Mouse (Mus musculus): ENCODE measurements around the gene Rasgef1b. TPM values are rescaled to one million over a fixed set of nuclear protein-coding genes. Genes with fewer than 3 reads are reported as not detected.
A peak's percentile ranks its signal among the peaks of the same experiment; 100 is the strongest.

Gene Rasgef1b
- polyA plus RNA-seq, 1 experiment from 2014 or later: 7.3 TPM

GRCm38 (mm10) chr5:99669971-99670571 is 58.8 kb downstream of the Rasgef1b start:
- no peak for ATAC-seq
- no peak overlapping the region for H3K9ac ChIP-seq (ENCODE audit: low read depth, low read length)
- no peak overlapping the region for H3K27ac ChIP-seq (ENCODE audit: low read length)
- H3K27me3 ChIP-seq (replicated peaks; ENCODE audit: control insufficient read depth, insufficient read depth, low read length): no peaks in the 10 kb centered on the region
- H3K4me2 ChIP-seq (ENCODE audit: low read depth, low read length): no peak overlapping the region
- no peaks in the 10 kb centered on the region for H3K36me3 ChIP-seq (ENCODE audit: control insufficient read depth, insufficient read depth, low read length)
- H3K9me3 ChIP-seq (ENCODE audit: control insufficient read depth, low read length): no peaks in the 10 kb centered on the region
- 40% methylated on average over 9 of the region's 9 CpGs for WGBS
- H3K4me3 ChIP-seq (ENCODE audit: low read length): no peak overlapping the region
- no peaks in the 10 kb centered on the region for H3K4me1 ChIP-seq (ENCODE audit: control insufficient read depth, insufficient read depth, low read length)

- Histone ChIP-seq H3K4me3 (ENCODE audit: low read length) (no peak overlapping the region), H3K27ac (ENCODE audit: low read length) (no peak overlapping the region), H3K27me3 (replicated peaks; ENCODE audit: control insufficient read depth, insufficient read depth, low read length) (no peaks in the 10 kb centered on the region), H3K4me1 (ENCODE audit: control insufficient read depth, insufficient read depth, low read length) (no peaks in the 10 kb centered on the region), H3K9me3 (ENCODE audit: control insufficient read depth, low read length) (no peaks in the 10 kb centered on the region), H3K9ac (ENCODE audit: low read depth, low read length) (no peak overlapping the region), H3K4me2 (ENCODE audit: low read depth, low read length) (no peak overlapping the region), H3K36me3 (ENCODE audit: control insufficient read depth, insufficient read depth, low read length) (no peaks in the 10 kb centered on the region)
- ATAC-seq: no peak
- 47% methylated on average over 5 of the region's 5 CpGs for WGBS
Observed at GRCm38 (mm10) chr5:99656024-99656423, 72.8 kb downstream of the Rasgef1b start.

- Histone ChIP-seq H3K27ac (ENCODE audit: low read length) (no peak overlapping the region), H3K36me3 (ENCODE audit: control insufficient read depth, insufficient read depth, low read length) (no peaks in the 10 kb centered on the region), H3K9me3 (ENCODE audit: control insufficient read depth, low read length) (no peaks in the 10 kb centered on the region), H3K9ac (ENCODE audit: low read depth, low read length) (no peak overlapping the region), H3K27me3 (replicated peaks; ENCODE audit: control insufficient read depth, insufficient read depth, low read length) (no peaks in the 10 kb centered on the region), H3K4me3 (ENCODE audit: low read length) (no peak overlapping the region), H3K4me1 (ENCODE audit: control insufficient read depth, insufficient read depth, low read length) (no peaks in the 10 kb centered on the region), H3K4me2 (ENCODE audit: low read depth, low read length) (no peak overlapping the region)
- WGBS: 63% methylated on average over 10 of the region's 10 CpGs
- peak; percentile 56 for ATAC-seq
Observed at GRCm38 (mm10) chr5:99652931-99653330, 75.9 kb downstream of the Rasgef1b start.

- no peak overlapping the region for H3K27ac ChIP-seq (ENCODE audit: low read length)
- no peak overlapping the region for H3K4me3 ChIP-seq (ENCODE audit: low read length)
- 86% methylated on average over 6 of the region's 6 CpGs for WGBS
- H3K36me3 ChIP-seq (ENCODE audit: control insufficient read depth, insufficient read depth, low read length): no peaks in the 10 kb centered on the region
- no peak for ATAC-seq
- H3K4me1 ChIP-seq (ENCODE audit: control insufficient read depth, insufficient read depth, low read length): 0 out of 2 replicates have a peak, but pooled peaks cover 4% of the 10 kb centered on the region
- no peaks in the 10 kb centered on the region for H3K27me3 ChIP-seq (replicated peaks; ENCODE audit: control insufficient read depth, insufficient read depth, low read length)
- H3K9me3 ChIP-seq (ENCODE audit: control insufficient read depth, low read length): no peaks in the 10 kb centered on the region
- no peak overlapping the region for H3K4me2 ChIP-seq (ENCODE audit: low read depth, low read length)
- no peak overlapping the region for H3K9ac ChIP-seq (ENCODE audit: low read depth, low read length)
Observed at GRCm38 (mm10) chr5:99641407-99641806, 87.5 kb downstream of the Rasgef1b start.

- 27% methylated on average over 7 of the region's 7 CpGs for WGBS
- Histone ChIP-seq H3K27me3 (replicated peaks; ENCODE audit: control insufficient read depth, insufficient read depth, low read length) (no peaks in the 10 kb centered on the region), H3K4me3 (ENCODE audit: low read length) (no peak overlapping the region), H3K36me3 (ENCODE audit: control insufficient read depth, insufficient read depth, low read length) (no peaks in the 10 kb centered on the region), H3K9ac (ENCODE audit: low read depth, low read length) (no peak overlapping the region), H3K9me3 (ENCODE audit: control insufficient read depth, low read length) (no peaks in the 10 kb centered on the region), H3K4me1 (ENCODE audit: control insufficient read depth, insufficient read depth, low read length) (peaks cover 14% of the 10 kb centered on the region; the same call in 1 of the 2 replicates), H3K27ac (ENCODE audit: low read length) (no peak overlapping the region), H3K4me2 (ENCODE audit: low read depth, low read length) (no peak overlapping the region)
- ATAC-seq: no peak
Observed at GRCm38 (mm10) chr5:99636575-99636974, 92.3 kb downstream of the Rasgef1b start.

GRCm38 (mm10) chr5:99634010-99634541 is 94.8 kb downstream of the Rasgef1b start:
- Histone ChIP-seq H3K36me3 (ENCODE audit: control insufficient read depth, insufficient read depth, low read length) (no peaks in the 10 kb centered on the region), H3K27ac (ENCODE audit: low read length) (no peak overlapping the region), H3K4me2 (ENCODE audit: low read depth, low read length) (no peak overlapping the region), H3K9ac (ENCODE audit: low read depth, low read length) (no peak overlapping the region), H3K27me3 (replicated peaks; ENCODE audit: control insufficient read depth, insufficient read depth, low read length) (no peaks in the 10 kb centered on the region), H3K4me3 (ENCODE audit: low read length) (no peak overlapping the region), H3K4me1 (ENCODE audit: control insufficient read depth, insufficient read depth, low read length) (peaks cover 14% of the 10 kb centered on the region; the same call in 1 of the 2 replicates), H3K9me3 (ENCODE audit: control insufficient read depth, low read length) (no peaks in the 10 kb centered on the region)
- WGBS: 78% methylated on average over 8 of the region's 8 CpGs
- ATAC-seq: no peak

- Histone ChIP-seq H3K4me3 (ENCODE audit: low read length) (no peak overlapping the region), H3K4me2 (ENCODE audit: low read depth, low read length) (no peak overlapping the region; the same call in 1 of the 2 replicates), H3K4me1 (ENCODE audit: control insufficient read depth, insufficient read depth, low read length) (peaks cover 14% of the 10 kb centered on the region; the same call in 1 of the 2 replicates), H3K27me3 (replicated peaks; ENCODE audit: control insufficient read depth, insufficient read depth, low read length) (no peaks in the 10 kb centered on the region), H3K9me3 (ENCODE audit: control insufficient read depth, low read length) (no peaks in the 10 kb centered on the region), H3K9ac (ENCODE audit: low read depth, low read length) (no peak overlapping the region), H3K36me3 (ENCODE audit: control insufficient read depth, insufficient read depth, low read length) (no peaks in the 10 kb centered on the region), H3K27ac (ENCODE audit: low read length) (peak overlapping the region; percentile 68)
- ATAC-seq: peak; percentile 55
- WGBS: 45% methylated on average over 1 of the region's 1 CpGs
Observed at GRCm38 (mm10) chr5:99633548-99633947, 95.3 kb downstream of the Rasgef1b start.

- Histone ChIP-seq H3K27ac (ENCODE audit: low read length) (peak overlapping the region; percentile 85), H3K4me2 (ENCODE audit: low read depth, low read length) (no peak overlapping the region; the same call in 1 of the 2 replicates), H3K36me3 (ENCODE audit: control insufficient read depth, insufficient read depth, low read length) (no peaks in the 10 kb centered on the region), H3K27me3 (replicated peaks; ENCODE audit: control insufficient read depth, insufficient read depth, low read length) (no peaks in the 10 kb centered on the region), H3K9me3 (ENCODE audit: control insufficient read depth, low read length) (no peaks in the 10 kb centered on the region), H3K4me1 (ENCODE audit: control insufficient read depth, insufficient read depth, low read length) (peaks cover 14% of the 10 kb centered on the region; the same call in 1 of the 2 replicates), H3K9ac (ENCODE audit: low read depth, low read length) (no peak overlapping the region), H3K4me3 (ENCODE audit: low read length) (no peak overlapping the region)
- 36% methylated on average over 11 of the region's 11 CpGs for WGBS
- peak; percentile 98 for ATAC-seq
Observed at GRCm38 (mm10) chr5:99632649-99633310, 96.1 kb downstream of the Rasgef1b start.

GRCm38 (mm10) chr5:99630087-99630486 is 98.8 kb downstream of the Rasgef1b start:
- H3K36me3 ChIP-seq (ENCODE audit: control insufficient read depth, insufficient read depth, low read length): no peaks in the 10 kb centered on the region
- H3K4me1 ChIP-seq (ENCODE audit: control insufficient read depth, insufficient read depth, low read length): peaks cover 11% of the 10 kb centered on the region
- H3K9me3 ChIP-seq (ENCODE audit: control insufficient read depth, low read length): no peaks in the 10 kb centered on the region
- 84% methylated on average over 7 of the region's 7 CpGs for WGBS
- ATAC-seq: no peak
- H3K4me3 ChIP-seq (ENCODE audit: low read length): no peak overlapping the region
- no peak overlapping the region for H3K9ac ChIP-seq (ENCODE audit: low read depth, low read length)
- no peaks in the 10 kb centered on the region for H3K27me3 ChIP-seq (replicated peaks; ENCODE audit: control insufficient read depth, insufficient read depth, low read length)
- no peak overlapping the region for H3K27ac ChIP-seq (ENCODE audit: low read length)
- no peak overlapping the region for H3K4me2 ChIP-seq (ENCODE audit: low read depth, low read length)
